Mouse (Mus musculus) MEL (cell line): ENCODE measurements around the gene Cadm2.

Experiments used
- HCFC1 ChIP-seq: IDR thresholded peaks from 2 replicates; pipeline ENCODE4 v1.6.1; 2012; ENCODE audit warnings: low read depth, mild to moderate bottlenecking, inconsistent platforms, low read length, improper control_type of control experiment, moderate library complexity
- MAZ ChIP-seq: IDR thresholded peaks from 2 replicates; pipeline ENCODE4 v1.6.1; 2012; ENCODE audit warnings: low read depth, mild to moderate bottlenecking, inconsistent platforms, low read length, improper control_type of control experiment
- POLR2A ChIP-seq, 2 experiments: IDR thresholded peaks; 2 replicates each; pipeline ENCODE4 v1.6.1; 2011 to 2012; ENCODE audit warnings: low read length in 2 of 2, mild to moderate bottlenecking in 2 of 2, control low read depth in 1 of 2, improper control_type of control experiment in 1 of 2, low read depth in 1 of 2, moderate library complexity in 1 of 2; ENCODE audit not compliant: control insufficient read depth in 1 of 2, insufficient read depth in 1 of 2, poor library complexity in 1 of 2
- TAL1 ChIP-seq: IDR thresholded peaks from 2 replicates; pipeline ENCODE4 v1.6.1; 2012; ENCODE audit warnings: mild to moderate bottlenecking, inconsistent platforms, low read length, moderate library complexity, mixed read lengths
- ZNF384 ChIP-seq: IDR thresholded peaks from 2 replicates; pipeline ENCODE4 v1.6.1; 2012; ENCODE audit warnings: low read depth, mild to moderate bottlenecking, inconsistent platforms, low read length, improper control_type of control experiment

GRCm38 (mm10) chr16:67124811-67125210, 495.9 kb downstream of the Cadm2 start:
- TF ChIP-seq HCFC1, result no peak
- no peak for TF ChIP-seq ZNF384
- no peak for TF ChIP-seq MAZ
- no peak for TF ChIP-seq POLR2A (IDR thresholded peaks at IDR 0.05; ENCODE audit: control insufficient read depth in 1 of 2, insufficient read depth in 1 of 2, low read depth in 1 of 2, low read length in 2 of 2, poor library complexity in 1 of 2)
- TF ChIP-seq TAL1, result no peak
